Mouse (Mus musculus) MEL (cell line): Measurements from ENCODE around the gene B830017H08Rik. TPM values are rescaled to one million over a fixed set of nuclear protein-coding genes. Genes with fewer than 3 reads are reported as not detected.

Experiments used
- DNase-seq: peaks from one replicate; pipeline ENCODE4 v3.0.0; 2011; ENCODE audit warnings: low read depth, low spot score
- H3K27ac ChIP-seq: 2 replicates; pipeline ENCODE4 v1.5.1; 2012; ENCODE audit warnings: low read depth, mild to moderate bottlenecking, control low read depth, low read length, moderate library complexity; ENCODE audit not compliant: control insufficient read depth
- H3K27me3 ChIP-seq, 2 experiments: fragments of 150-350 bp in 1 of 2; sonication (generic) in 1 of 2; 2 replicates each; pipeline ENCODE4 v1.6.1; 2012; ENCODE audit warnings: low read length in 2 of 2, mild to moderate bottlenecking in 2 of 2, improper control_type of control experiment in 1 of 2, moderate library complexity in 1 of 2; ENCODE audit not compliant: insufficient read depth in 2 of 2, control insufficient read depth in 1 of 2
- H3K36me3 ChIP-seq, 2 experiments: 2 replicates each; pipeline ENCODE4 v1.6.1; 2012 to 2014; ENCODE audit warnings: low read length in 2 of 2, improper control_type of control experiment in 1 of 2, inconsistent platforms in 1 of 2, mild to moderate bottlenecking in 1 of 2; ENCODE audit not compliant: insufficient read depth in 2 of 2, control insufficient read depth in 1 of 2
- H3K4me1 ChIP-seq, 2 experiments: fragments of 150-350 bp in 1 of 2; sonication (generic) in 1 of 2; 2 replicates each; pipeline ENCODE4 v1.6.1; 2012; ENCODE audit warnings: low read length in 2 of 2, improper control_type of control experiment in 1 of 2, mild to moderate bottlenecking in 1 of 2; ENCODE audit not compliant: insufficient read depth in 2 of 2, control insufficient read depth in 1 of 2
- H3K4me3 ChIP-seq, 2 experiments: fragments of 150-350 bp in 1 of 2; sonication (generic) in 1 of 2; 2 replicates each; pipeline ENCODE4 v1.5.1; 2012; ENCODE audit warnings: low read depth in 2 of 2, low read length in 2 of 2, mild to moderate bottlenecking in 2 of 2, moderate library complexity in 2 of 2, control low read depth in 1 of 2, improper control_type of control experiment in 1 of 2; ENCODE audit not compliant: control insufficient read depth in 1 of 2, insufficient read depth in 1 of 2
- H3K79me2 ChIP-seq: 2 replicates; pipeline ENCODE4 v1.6.1; 2012; ENCODE audit warnings: mild to moderate bottlenecking, low read length, moderate library complexity; ENCODE audit not compliant: control insufficient read depth, poor library complexity, insufficient read depth
- H3K9ac ChIP-seq: 2 replicates; pipeline ENCODE4 v1.6.1; 2012; ENCODE audit warnings: low read depth, mild to moderate bottlenecking, control low read depth, low read length, moderate library complexity; ENCODE audit not compliant: control insufficient read depth, poor library complexity, severe bottlenecking
- H3K9me3 ChIP-seq: fragments of 150-350 bp; sonication (generic); replicated peaks from 2 replicates; pipeline ENCODE4 v1.6.1; 2012; ENCODE audit warnings: mild to moderate bottlenecking, low read length, improper control_type of control experiment, moderate library complexity; ENCODE audit not compliant: insufficient read depth
- BHLHE40 ChIP-seq: IDR thresholded peaks from 2 replicates; pipeline ENCODE4 v1.6.1; 2012; ENCODE audit warnings: low read depth, mild to moderate bottlenecking, inconsistent platforms, low read length, improper control_type of control experiment, borderline replicate concordance
- ETS1 ChIP-seq: IDR thresholded peaks from 2 replicates; pipeline ENCODE4 v1.6.1; 2012; ENCODE audit warnings: low read depth, mild to moderate bottlenecking, inconsistent platforms, low read length, improper control_type of control experiment, moderate library complexity
- JUND ChIP-seq: IDR thresholded peaks from 2 replicates; pipeline ENCODE4 v1.6.1; 2011; ENCODE audit warnings: low read depth, mild to moderate bottlenecking, improper control_type of control experiment, low read length
- MAFK ChIP-seq: IDR thresholded peaks from 2 replicates; pipeline ENCODE4 v1.6.1; 2011; ENCODE audit warnings: low read depth, mild to moderate bottlenecking, low read length, improper control_type of control experiment, borderline replicate concordance
- MAX ChIP-seq: IDR thresholded peaks from 2 replicates; pipeline ENCODE4 v1.6.1; 2011; ENCODE audit warnings: low read length, improper control_type of control experiment
- MAZ ChIP-seq: IDR thresholded peaks from 2 replicates; pipeline ENCODE4 v1.6.1; 2012; ENCODE audit warnings: low read depth, mild to moderate bottlenecking, inconsistent platforms, low read length, improper control_type of control experiment
- MYB ChIP-seq: IDR thresholded peaks from 2 replicates; pipeline ENCODE4 v1.6.1; 2011; ENCODE audit warnings: mild to moderate bottlenecking, low read depth, low read length, improper control_type of control experiment
- MYC ChIP-seq: IDR thresholded peaks from 2 replicates; pipeline ENCODE4 v1.6.1; 2011; ENCODE audit warnings: low read depth, mild to moderate bottlenecking, low read length, improper control_type of control experiment, moderate library complexity
- POLR2A ChIP-seq, 2 experiments: IDR thresholded peaks; 2 replicates each; pipeline ENCODE4 v1.6.1; 2011 to 2012; ENCODE audit warnings: low read length in 2 of 2, mild to moderate bottlenecking in 2 of 2, control low read depth in 1 of 2, improper control_type of control experiment in 1 of 2, low read depth in 1 of 2, moderate library complexity in 1 of 2; ENCODE audit not compliant: control insufficient read depth in 1 of 2, insufficient read depth in 1 of 2, poor library complexity in 1 of 2
- POLR2AphosphoS2 ChIP-seq: IDR thresholded peaks from 2 replicates; pipeline ENCODE4 v1.6.1; 2011; ENCODE audit warnings: low read length, improper control_type of control experiment
- POLR2AphosphoS5 ChIP-seq: IDR thresholded peaks from 2 replicates; pipeline ENCODE4 v1.6.1; 2012; ENCODE audit warnings: low read depth, borderline replicate concordance, mild to moderate bottlenecking, inconsistent platforms, low read length, moderate library complexity, mixed read lengths
- SMC3 ChIP-seq: IDR thresholded peaks from 2 replicates; pipeline ENCODE4 v1.6.1; 2011; ENCODE audit warnings: low read depth, low read length, improper control_type of control experiment
- TAL1 ChIP-seq: IDR thresholded peaks from 2 replicates; pipeline ENCODE4 v1.6.1; 2012; ENCODE audit warnings: mild to moderate bottlenecking, inconsistent platforms, low read length, moderate library complexity, mixed read lengths
- TCF12 ChIP-seq: IDR thresholded peaks from 2 replicates; pipeline ENCODE4 v1.6.1; 2014; ENCODE audit warnings: low read depth, mild to moderate bottlenecking, inconsistent platforms, low read length, improper control_type of control experiment, moderate library complexity
- UBTF ChIP-seq: IDR thresholded peaks from 2 replicates; pipeline ENCODE4 v1.6.1; 2012; ENCODE audit warnings: low read depth, mild to moderate bottlenecking, inconsistent platforms, low read length, improper control_type of control experiment, moderate library complexity, borderline replicate concordance; ENCODE audit not compliant: insufficient read depth
- USF1 ChIP-seq: IDR thresholded peaks from 2 replicates; pipeline ENCODE4 v1.6.1; 2014; ENCODE audit warnings: low read depth, mild to moderate bottlenecking, inconsistent platforms, low read length, improper control_type of control experiment, moderate library complexity
- USF2 ChIP-seq, 2 experiments: IDR thresholded peaks; 2 replicates each; pipeline ENCODE4 v1.6.1; 2011 to 2012; ENCODE audit warnings: improper control_type of control experiment in 2 of 2, low read length in 2 of 2, borderline replicate concordance in 1 of 2, inconsistent platforms in 1 of 2, low read depth in 1 of 2, mild to moderate bottlenecking in 1 of 2; ENCODE audit not compliant: insufficient read depth in 1 of 2
- ZC3H11A ChIP-seq: IDR thresholded peaks from 2 replicates; pipeline ENCODE4 v1.6.1; 2012; ENCODE audit warnings: low read depth, mild to moderate bottlenecking, inconsistent platforms, low read length, improper control_type of control experiment
- ZMIZ1 ChIP-seq: IDR thresholded peaks from 2 replicates; pipeline ENCODE4 v1.6.1; 2012; ENCODE audit warnings: low read depth, mild to moderate bottlenecking, inconsistent platforms, low read length, improper control_type of control experiment, moderate library complexity
- polyA plus RNA-seq, 2 experiments: library from polyadenylated mRNA; stranded (reverse) in 1 of 2; unstranded in 1 of 2; fragments of >175 nt in 1 of 2; fragments of >200 nt in 1 of 2; gene quantifications; 2 replicates each; pipeline versions ENCODE4 v1.2.1 to v1.2.4; 2012; ENCODE audit warnings: low replicate concordance in 2 of 2, low read depth in 1 of 2; ENCODE audit not compliant: insufficient read length in 2 of 2, insufficient read depth in 1 of 2, missing spikeins in 1 of 2
- total RNA-seq: library from RNA; depleted of rRNA; stranded (reverse); fragments of 300-350 nt; gene quantifications from 2 replicates; pipeline ENCODE4 v1.2.3, GENCODE M21; 2012

The B830017H08Rik gene
- total and polyA plus RNA-seq, 3 experiments, result 0.06 TPM; not detected in 2

- Histone ChIP-seq H3K9ac (no peak overlapping the region), H3K4me3 (no peak overlapping the region)
- TF ChIP-seq USF2 (IDR thresholded peaks at IDR 0.05; ENCODE audit: borderline replicate concordance in 1 of 2, insufficient read depth in 1 of 2, low read depth in 1 of 2, low read length in 2 of 2), result no peak
- no peak for TF ChIP-seq MYB
- TF ChIP-seq ZMIZ1, result no peak
- TF ChIP-seq JUND, result no peak
- TF ChIP-seq MAZ, result no peak
- TF ChIP-seq BHLHE40, result no peak
- no peak for TF ChIP-seq MAFK
- TF ChIP-seq ZC3H11A, result no peak
- TF ChIP-seq ETS1, result no peak
- no peak for TF ChIP-seq MYC
Observed at GRCm38 (mm10) chr16:17796519-17796918, 36.4 kb upstream of the B830017H08Rik start.

DNA sequence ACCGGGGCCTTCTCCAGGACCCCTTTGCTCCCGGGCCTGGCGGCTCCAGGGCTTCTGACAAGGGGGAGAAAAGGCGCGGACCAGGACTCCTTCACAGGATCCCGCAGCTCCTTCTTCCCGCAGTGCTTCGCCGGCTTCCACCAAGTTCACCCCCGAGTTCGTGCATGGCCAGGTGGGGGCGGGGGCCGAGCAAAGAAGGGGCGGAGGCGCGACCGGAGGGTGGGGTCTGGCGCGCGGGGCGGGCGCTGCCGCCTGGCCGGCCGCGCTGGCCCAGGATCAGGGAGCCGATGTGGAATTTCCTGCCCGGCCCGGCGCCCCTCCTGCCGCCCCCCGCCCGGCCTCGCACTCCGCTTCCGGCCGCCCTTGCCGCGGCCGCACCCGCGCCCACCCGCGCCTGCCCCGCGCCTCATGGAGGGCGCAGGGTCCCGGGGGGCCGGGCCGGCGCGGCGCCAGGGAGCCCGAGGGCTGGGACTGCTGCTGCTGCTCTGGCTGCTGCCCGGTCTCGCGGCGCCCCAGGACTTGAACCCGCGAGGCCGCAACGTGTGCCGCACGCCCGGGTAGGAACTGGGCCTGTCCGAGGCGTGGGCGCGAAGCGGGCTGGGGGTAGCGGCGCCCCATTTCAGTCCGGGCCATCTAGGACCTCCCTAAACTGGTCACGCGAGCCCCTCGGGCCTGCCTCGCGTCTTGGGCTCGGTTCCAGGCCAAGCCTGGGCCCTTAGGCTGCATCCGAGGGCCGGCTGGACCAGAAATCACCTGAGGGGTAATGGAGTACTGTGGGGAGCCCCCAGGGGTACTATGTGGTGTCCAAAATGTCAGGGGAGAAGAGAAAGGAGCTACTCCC is 35.7 kb upstream of the B830017H08Rik start, which contains the start of gene Scarf2:
Gene Scarf2, plus strand, starts transcription at position 312 of the 841 bp plus-strand sequence.
- H3K36me3 ChIP-seq, result no peaks in the 10 kb centered on the region
- no peaks in the 10 kb centered on the region for H3K4me1 ChIP-seq
- H3K9ac ChIP-seq, result no peak within 1 kb of the TSS
- DNase-seq, result no peak
- H3K79me2 ChIP-seq, result no peaks in the 10 kb centered on the region
- H3K9me3 ChIP-seq, result no peaks in the 10 kb centered on the region
- H3K4me3 ChIP-seq, result no peak within 1 kb of the TSS
- TF ChIP-seq USF1 (no peak), UBTF (no peak), MAZ (no peak), USF2 (IDR thresholded peaks at IDR 0.05; ENCODE audit: borderline replicate concordance in 1 of 2, insufficient read depth in 1 of 2, low read depth in 1 of 2, low read length in 2 of 2) (no peak), POLR2AphosphoS2 (no peak), POLR2A (IDR thresholded peaks at IDR 0.05; ENCODE audit: control insufficient read depth in 1 of 2, insufficient read depth in 1 of 2, low read depth in 1 of 2, low read length in 2 of 2, poor library complexity in 1 of 2) (no peak), POLR2AphosphoS5 (no peak), TCF12 (no peak), SMC3 (no peak), MAX (no peak), MYB (no peak), TAL1 (no peak)
- H3K27me3 ChIP-seq, result no peaks in the 10 kb centered on the region
- H3K27ac ChIP-seq, result no peak within 1 kb of the TSS

More at GRCm38 (mm10) chr16:17796519-17796918, 36.4 kb upstream of the B830017H08Rik start:
- no peak for DNase-seq
- no peaks in the 10 kb centered on the region for H3K27me3 ChIP-seq
- H3K9me3 ChIP-seq, result no peaks in the 10 kb centered on the region
- peaks cover 0 to 2% of the 10 kb centered on the region in 2 experiments; a peak in 2 of 4 replicates for H3K36me3 ChIP-seq
- H3K79me2 ChIP-seq, result no peaks in the 10 kb centered on the region
- no peaks in the 10 kb centered on the region for H3K4me1 ChIP-seq
- H3K27ac ChIP-seq, result no peak overlapping the region
